Mouse (Mus musculus) lung, postnatal 0 days (tissue): ENCODE measurements around the gene Pgm5. TPM values are rescaled to one million over a fixed set of nuclear protein-coding genes. Genes with fewer than 3 reads are reported as not detected.

Experiments used
- ATAC-seq: fragments of 200-750 bp; cut with Nextera tagmentation; 2 replicates; pipeline ENCODE4 v1.8.0; 2017; ENCODE audit warnings: moderate library complexity
- DNase-seq: peaks from one replicate; pipeline ENCODE4 v3.0.0-alpha.2; 2016; ENCODE audit warnings: low spot score
- H3K27ac ChIP-seq: fragments of 300-500 bp; sonication (generic); 2 replicates; pipeline ENCODE4 v1.5.1; 2014; ENCODE audit warnings: antibody characterized with exemption, mild to moderate bottlenecking, low read length, mixed read lengths
- H3K27me3 ChIP-seq: fragments of 300-500 bp; sonication (generic); replicated peaks from 2 replicates; pipeline ENCODE4 v1.6.1; 2014; ENCODE audit warnings: low read length, mixed read lengths; ENCODE audit not compliant: insufficient read depth
- H3K36me3 ChIP-seq: fragments of 300-500 bp; sonication (generic); 2 replicates; pipeline ENCODE4 v1.6.1; 2014; ENCODE audit warnings: low read length, mixed read lengths; ENCODE audit not compliant: insufficient read depth
- H3K4me1 ChIP-seq: fragments of 300-500 bp; sonication (generic); 2 replicates; pipeline ENCODE4 v1.6.1; 2014; ENCODE audit warnings: antibody characterized with exemption, low read depth, low read length, mixed read lengths; ENCODE audit not compliant: insufficient read depth
- H3K4me2 ChIP-seq: fragments of 300-500 bp; sonication (generic); replicated peaks from 2 replicates; pipeline ENCODE4 v1.6.1; 2014; ENCODE audit warnings: low read depth, mild to moderate bottlenecking, low read length, moderate library complexity, mixed read lengths
- H3K4me3 ChIP-seq: fragments of 300-500 bp; sonication (generic); 2 replicates; pipeline ENCODE4 v1.5.1; 2014; ENCODE audit warnings: low read depth, low read length
- H3K9ac ChIP-seq: fragments of 300-500 bp; sonication (generic); replicated peaks from 2 replicates; pipeline ENCODE4 v1.6.1; 2014; ENCODE audit warnings: low read depth, mild to moderate bottlenecking
- H3K9me3 ChIP-seq: fragments of 300-500 bp; sonication (generic); 2 replicates; pipeline ENCODE4 v1.6.1; 2016; ENCODE audit warnings: low read length, mixed read lengths
- CTCF ChIP-seq: IDR thresholded peaks from 2 replicates; pipeline ENCODE4 v1.5.1; 2016; ENCODE audit warnings: antibody characterized with exemption, mild to moderate bottlenecking
- EP300 ChIP-seq: IDR thresholded peaks from 2 replicates; pipeline ENCODE4 v1.6.1; 2016; ENCODE audit warnings: antibody characterized with exemption, mild to moderate bottlenecking, control low read depth
- WGBS: fragments of 180-500 bp; shearing (Covaris S2); extraction: QIAGEN DNeasy Blood & Tissue Kit; methylation state at CpG from one replicate; pipeline ENCODE4 v1.1.7; 2014; 5-methylcytosine and 5-hydroxymethylcytosine counted together
- polyA plus RNA-seq: library from polyadenylated mRNA; unstranded; fragments of >200 nt; fragmentation: Nextera tagmentation; extraction: Ambion mirVana; gene quantifications from 2 replicates; pipeline ENCODE4 v1.2.1, GENCODE M21; 2015

The Pgm5 gene
- polyA plus RNA-seq, 1 experiment from 2014 or later: 3.4 TPM

DNA sequence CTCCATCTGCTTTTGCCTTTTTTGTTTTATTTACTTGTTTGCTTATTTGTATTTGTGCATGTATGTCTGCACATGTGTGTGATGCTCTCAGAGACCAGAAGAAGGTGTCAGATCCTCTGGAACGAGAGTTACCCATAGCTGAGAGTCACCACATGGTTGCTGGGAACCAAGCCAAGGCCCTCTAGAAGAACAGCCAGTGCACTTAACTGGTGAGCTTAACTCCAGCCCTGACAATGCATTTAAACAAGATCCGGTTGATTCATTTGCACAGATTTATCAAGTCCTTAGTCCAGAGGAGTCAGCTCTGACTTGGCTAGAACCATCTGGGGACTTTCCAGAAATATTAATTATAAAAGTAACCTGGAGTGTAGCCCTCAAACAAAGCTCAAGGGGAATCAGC, 12.2 kb upstream of the Pgm5 start:
- DNase-seq (peak; percentile 34), ATAC-seq (no peak)
- Histone ChIP-seq H3K4me1 (no peaks in the 10 kb centered on the region), H3K9me3 (no peaks in the 10 kb centered on the region), H3K9ac (no peak overlapping the region), H3K4me2 (no peak overlapping the region), H3K27ac (no peak overlapping the region), H3K27me3 (no peaks in the 10 kb centered on the region), H3K36me3 (no peaks in the 10 kb centered on the region), H3K4me3 (no peak overlapping the region)
- no peak for TF ChIP-seq EP300
- TF ChIP-seq CTCF: no peak
- WGBS: 21% methylated on average over 2 of the region's 2 CpGs

DNA sequence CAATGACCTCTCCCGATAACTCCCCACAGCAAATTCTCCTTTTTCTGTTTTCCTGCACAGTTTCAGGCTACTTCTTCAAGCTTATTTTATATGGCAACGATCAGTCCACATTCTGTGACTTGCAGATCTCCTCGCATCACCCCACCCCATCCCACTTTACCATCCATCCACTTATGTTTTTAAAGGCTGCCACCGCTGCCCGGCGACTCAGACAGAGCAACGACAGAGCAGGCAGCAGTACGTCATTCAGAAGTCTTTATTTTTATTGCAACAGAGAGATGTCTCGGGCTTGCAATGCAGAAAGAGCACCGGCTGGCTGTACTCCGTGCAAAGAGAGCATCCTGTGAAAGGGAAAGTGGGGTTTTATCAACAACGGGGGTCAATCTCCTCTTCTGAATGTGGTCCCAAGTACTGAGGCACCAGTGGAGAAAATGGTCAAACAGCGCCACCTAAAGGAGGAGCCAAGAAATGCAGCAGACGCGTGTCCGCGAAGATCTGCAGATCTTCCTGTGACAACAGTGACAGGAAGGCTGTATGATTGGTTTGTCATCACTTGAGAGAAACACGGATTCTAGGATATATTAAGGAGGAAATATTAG, 9.5 kb upstream of the Pgm5 start:
- WGBS: 11% methylated on average over 18 of the region's 18 CpGs
- peak; percentile 77 for DNase-seq

DNA sequence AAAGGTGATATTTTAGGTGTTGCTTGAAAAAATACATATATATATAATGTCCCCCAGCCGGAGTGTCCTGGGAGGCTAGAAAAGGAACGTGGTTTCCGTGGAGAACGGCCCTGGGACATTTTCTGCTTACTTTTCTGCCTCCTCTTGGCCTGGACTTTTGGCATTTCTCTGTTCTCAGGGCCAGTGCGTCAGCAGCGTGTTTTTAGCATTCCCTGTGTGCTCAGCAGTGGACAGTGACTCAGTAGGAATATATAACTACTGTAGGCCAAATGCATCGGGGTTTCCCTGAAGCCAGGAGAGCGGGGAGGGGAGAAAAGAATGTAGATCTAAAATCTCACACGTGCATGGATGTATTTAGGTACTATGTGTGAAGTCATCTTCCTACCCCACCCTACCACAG, 3.8 kb upstream of the Pgm5 start:
- H3K36me3 ChIP-seq: no peaks in the 10 kb centered on the region
- no peaks in the 10 kb centered on the region for H3K27me3 ChIP-seq
- H3K4me1 ChIP-seq: no peaks in the 10 kb centered on the region
- H3K4me2 ChIP-seq: no peak overlapping the region
- no peak for DNase-seq
- H3K9ac ChIP-seq: no peak overlapping the region
- no peak overlapping the region for H3K27ac ChIP-seq
- WGBS: 83% methylated on average over 9 of the region's 9 CpGs
- no peak for ATAC-seq
- H3K4me3 ChIP-seq: no peak overlapping the region
- H3K9me3 ChIP-seq: no peaks in the 10 kb centered on the region
- no peak for TF ChIP-seq EP300
- no peak for TF ChIP-seq CTCF

More for the DNA sequence above, 9.5 kb upstream of the Pgm5 start:
- Histone ChIP-seq H3K9ac (no peak overlapping the region), H3K27me3 (no peaks in the 10 kb centered on the region), H3K27ac (no peak overlapping the region), H3K4me3 (peak overlapping the region; percentile 26; the same call in 1 of the 2 replicates), H3K4me2 (peak overlapping the region; percentile 42; the same call in 1 of the 2 replicates), H3K9me3 (no peaks in the 10 kb centered on the region), H3K4me1 (no peaks in the 10 kb centered on the region), H3K36me3 (no peaks in the 10 kb centered on the region)
- peak; percentile 57 for ATAC-seq
- no peak for TF ChIP-seq EP300
- TF ChIP-seq CTCF: peak; percentile 98

DNA sequence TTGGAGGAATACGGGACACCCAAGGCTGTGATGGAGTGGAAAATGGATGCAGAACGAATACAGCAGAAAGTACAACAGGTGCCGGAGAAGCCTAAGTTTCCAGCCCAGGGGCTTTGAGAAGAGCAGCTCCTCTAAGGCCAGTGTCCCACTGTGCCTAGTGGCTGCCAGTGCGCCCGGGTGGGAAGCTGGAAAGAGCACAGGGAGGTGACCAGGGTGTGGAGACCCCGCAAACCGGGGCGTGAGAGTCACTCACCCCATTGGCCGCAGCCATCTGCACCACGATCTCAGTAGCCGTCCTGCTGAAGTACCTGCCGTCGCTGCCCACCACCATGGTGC, 411 bp downstream of the Pgm5 start:
- 20% methylated on average over 13 of the region's 13 CpGs for WGBS

DNA sequence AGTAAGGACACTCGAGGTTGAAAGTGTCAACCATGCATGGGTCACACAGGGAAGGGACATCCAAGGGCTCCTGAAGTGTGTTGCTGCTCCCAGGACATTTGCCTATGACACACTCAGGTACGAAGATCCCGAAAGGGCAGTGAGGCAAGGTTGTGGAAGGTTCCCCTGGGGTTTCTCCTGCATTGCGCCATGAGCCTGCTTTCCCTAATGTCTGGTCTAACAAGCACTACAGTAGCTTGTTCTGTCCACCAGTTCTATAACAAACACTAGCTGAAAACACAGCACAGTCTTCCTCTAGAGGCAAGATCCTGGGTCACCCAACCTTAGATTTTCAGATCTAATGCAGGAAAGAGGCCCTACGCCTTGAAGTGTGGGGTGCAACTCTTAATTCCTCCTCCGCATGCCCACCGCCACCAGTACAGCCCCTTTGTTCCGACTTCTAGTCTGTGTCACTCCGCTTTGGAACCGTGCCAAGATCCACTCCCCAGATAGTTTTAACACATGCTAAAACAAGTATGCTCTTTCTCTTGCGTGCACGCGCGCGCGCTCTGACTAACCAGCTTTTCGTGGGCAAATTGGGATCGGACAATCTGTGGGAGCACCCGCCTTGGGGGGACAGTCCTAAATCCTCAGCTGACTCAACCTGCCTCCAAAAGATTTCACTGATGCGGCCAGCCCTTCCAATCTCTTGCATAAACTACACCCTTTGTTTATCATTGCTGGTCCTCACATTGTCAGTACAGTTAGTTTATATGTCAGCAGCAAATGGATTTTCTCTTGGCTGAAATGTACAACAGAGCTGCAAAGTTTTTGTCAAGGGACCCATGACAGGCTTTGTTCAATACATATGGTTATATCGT, 10.0 kb downstream of the Pgm5 start:
- DNase-seq: peak; percentile 52
- Histone ChIP-seq H3K4me3 (no peak overlapping the region), H3K36me3 (no peaks in the 10 kb centered on the region), H3K27ac (no peak overlapping the region; the same call in 1 of the 2 replicates), H3K9ac (no peak overlapping the region), H3K4me2 (peak overlapping the region; percentile 23), H3K9me3 (no peaks in the 10 kb centered on the region), H3K4me1 (no peaks in the 10 kb centered on the region; the same call in 1 of the 2 replicates), H3K27me3 (no peaks in the 10 kb centered on the region)
- no peak for TF ChIP-seq EP300
- no peak for TF ChIP-seq CTCF
- peak; percentile 52 for ATAC-seq
- 45% methylated on average over 21 of the region's 21 CpGs for WGBS

More for the DNA sequence above, 411 bp downstream of the Pgm5 start:
- Histone ChIP-seq H3K36me3 (no peaks in the 10 kb centered on the region), H3K4me1 (no peaks in the 10 kb centered on the region), H3K9me3 (no peaks in the 10 kb centered on the region), H3K27me3 (no peaks in the 10 kb centered on the region), H3K4me2 (peak overlapping the region; percentile 78), H3K27ac (no peak overlapping the region), H3K4me3 (peak overlapping the region; percentile 48), H3K9ac (no peak overlapping the region; the same call in 1 of the 2 replicates)
- TF ChIP-seq EP300: no peak
- no peak for TF ChIP-seq CTCF
- DNase-seq: no peak
- peak; percentile 11; the same call in 1 of the 2 replicates for ATAC-seq

DNA sequence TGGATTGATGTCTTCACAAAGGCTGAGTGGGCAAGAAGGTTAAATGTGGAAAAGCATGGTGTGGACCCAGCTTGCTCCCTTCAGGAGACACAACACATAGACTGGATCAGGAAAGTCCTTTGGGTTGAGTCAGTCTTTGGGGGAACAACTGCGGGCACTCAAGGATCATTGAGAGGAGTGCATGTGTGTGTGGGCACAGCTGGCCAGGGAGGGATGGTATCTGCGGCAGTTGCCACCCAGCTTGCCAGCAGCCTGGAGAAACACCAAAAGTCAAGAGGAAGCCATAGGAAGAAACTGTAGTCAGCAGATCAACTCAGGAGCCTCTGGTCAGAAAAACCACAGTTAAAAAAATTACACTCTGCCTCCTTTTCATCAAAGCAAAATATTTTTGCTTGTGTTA, 12.8 kb downstream of the Pgm5 start:
- no peak overlapping the region for H3K4me3 ChIP-seq
- ATAC-seq (no peak), DNase-seq (no peak)
- no peaks in the 10 kb centered on the region; the same call in 1 of the 2 replicates for H3K4me1 ChIP-seq
- no peaks in the 10 kb centered on the region for H3K36me3 ChIP-seq
- TF ChIP-seq EP300 (no peak), CTCF (no peak)
- H3K9ac ChIP-seq: no peak overlapping the region
- no peaks in the 10 kb centered on the region for H3K9me3 ChIP-seq
- H3K27me3 ChIP-seq: no peaks in the 10 kb centered on the region
- 80% methylated on average over 2 of the region's 2 CpGs for WGBS
- H3K4me2 ChIP-seq: no peak overlapping the region
- H3K27ac ChIP-seq: no peak overlapping the region
